Mouse (Mus musculus): ENCODE data around the gene Glb1l2.

- TF ChIP-seq CTCF (IDR thresholded peaks at IDR 0.05; ENCODE audit: low read depth, low read length) (no peak), POLR2AphosphoS5 (IDR thresholded peaks at IDR 0.05; ENCODE audit: insufficient replicate concordance, low read depth, low read length) (no peak), GATA2 (IDR thresholded peaks at IDR 0.05; ENCODE audit: borderline replicate concordance, low read depth, low read length) (no peak)
Observed at GRCm38 (mm10) chr9:26733206-26733891, 72.9 kb downstream of the Glb1l2 start, which contains the start of gene B3gat1.

All from G1E (cell line).